Mouse (Mus musculus) frontal cortex, adult (tissue): Measurements from ENCODE around the gene Sh3tc1.

ENCODE experiments used
- ATAC-seq: cut with Nextera tagmentation; 2 replicates; pipeline ENCODE4 v1.9.2; 2017; ENCODE audit warnings: mild to moderate bottlenecking, moderate library complexity, mixed read lengths; ENCODE audit not compliant: low TSS enrichment

Sh3tc1 gene

GRCm38 (mm10) chr5:35685079-35685478 lies 54.7 kb downstream of the Sh3tc1 start:
- no peak for ATAC-seq

DNA sequence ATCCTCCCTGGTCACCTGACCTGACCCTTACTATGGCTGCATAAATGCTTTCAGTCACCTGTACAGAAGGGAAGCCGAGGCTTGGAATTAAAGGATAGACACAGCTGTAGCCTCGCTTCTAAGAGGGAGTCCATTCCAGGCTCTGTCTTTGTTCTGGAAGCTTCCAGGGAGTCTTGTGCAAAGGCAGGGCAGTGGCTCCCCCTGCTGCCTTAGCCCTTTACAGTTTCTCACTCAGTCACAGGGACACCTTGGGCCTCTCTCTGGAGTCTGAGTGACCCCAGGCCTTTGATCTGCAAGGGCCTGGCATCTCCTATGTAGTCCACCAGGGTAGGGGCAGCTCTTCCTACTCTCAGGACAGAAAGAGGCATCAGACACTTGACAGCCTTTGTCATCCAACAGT lies 58.8 kb downstream of the Sh3tc1 start:
- ATAC-seq, result 0 out of 2 replicates have a peak, but pooled peaks have one; percentile 28

DNA sequence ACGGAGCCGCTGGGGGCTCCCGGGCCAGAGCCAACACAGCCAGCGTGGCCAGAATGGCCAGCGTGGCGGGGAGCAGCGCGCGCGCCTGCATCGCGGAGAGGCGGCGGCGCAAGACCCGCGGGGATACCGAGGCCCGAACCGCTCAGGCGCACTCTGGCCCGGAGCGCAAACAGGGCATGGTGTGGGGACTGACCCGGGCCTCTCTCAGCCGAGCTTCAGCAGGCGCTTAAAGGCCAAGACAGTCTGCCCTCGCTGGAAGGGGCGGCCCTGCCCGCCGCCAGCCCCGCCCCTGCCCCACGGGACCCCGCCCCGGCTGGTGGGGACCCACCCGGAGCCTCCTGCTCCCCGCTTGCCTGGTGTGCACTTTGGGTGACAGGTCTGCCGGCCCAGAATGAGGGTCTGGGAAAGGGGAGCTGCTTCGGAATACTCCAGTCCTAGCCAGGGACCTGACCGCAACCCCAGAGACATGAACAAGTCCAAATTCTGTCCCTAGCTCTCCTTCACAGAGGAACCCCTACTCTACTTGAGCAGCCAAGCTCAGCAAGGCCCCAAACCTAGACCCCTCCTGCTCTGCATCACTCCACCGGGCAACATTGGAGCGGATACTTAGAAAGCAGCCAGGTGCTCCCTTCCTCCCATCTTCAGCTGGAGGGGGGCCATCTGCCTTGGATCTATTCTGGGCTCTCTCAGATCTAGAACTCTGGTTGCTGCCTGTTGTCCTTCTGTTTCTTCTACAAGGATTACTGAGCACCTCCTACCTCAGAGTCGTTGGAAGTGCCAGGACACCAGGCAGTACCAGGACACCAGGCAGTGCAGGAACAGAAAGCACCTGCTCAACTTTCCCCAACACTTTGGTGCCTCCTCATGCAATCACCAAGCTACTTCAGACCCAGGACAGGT lies 60.3 kb downstream of the Sh3tc1 start, which contains the start of gene Htra3:
Gene Htra3 (minus strand): TSS at position 527 of the 900 bp plus-strand sequence.
- ATAC-seq, result peak; percentile 86

GRCm38 (mm10) chr5:35676964-35677363 lies 62.8 kb downstream of the Sh3tc1 start:
- no peak for ATAC-seq

- ATAC-seq, result no peak
Observed at GRCm38 (mm10) chr5:35674081-35674555, 65.7 kb downstream of the Sh3tc1 start.

DNA sequence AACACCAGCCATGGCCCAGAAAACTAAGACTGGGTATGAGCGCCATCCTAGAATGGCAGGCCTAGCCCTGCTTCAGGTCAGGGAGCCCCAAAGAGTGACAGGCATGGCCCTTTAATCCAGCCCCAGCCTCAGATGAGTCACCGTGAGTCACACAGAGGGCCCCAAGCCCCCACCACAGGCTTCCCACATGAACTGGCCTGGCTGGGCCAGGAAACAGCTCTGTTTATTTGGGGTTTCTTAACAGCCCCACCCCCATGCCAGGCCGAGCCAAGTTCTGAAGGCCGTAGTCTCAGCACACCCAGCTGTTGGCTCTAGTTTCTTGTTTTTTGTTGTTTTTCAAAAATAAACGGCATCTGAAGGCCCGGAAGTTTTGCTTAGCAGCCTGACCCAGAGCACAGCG lies 66.7 kb downstream of the Sh3tc1 start:
- ATAC-seq, result no peak

DNA sequence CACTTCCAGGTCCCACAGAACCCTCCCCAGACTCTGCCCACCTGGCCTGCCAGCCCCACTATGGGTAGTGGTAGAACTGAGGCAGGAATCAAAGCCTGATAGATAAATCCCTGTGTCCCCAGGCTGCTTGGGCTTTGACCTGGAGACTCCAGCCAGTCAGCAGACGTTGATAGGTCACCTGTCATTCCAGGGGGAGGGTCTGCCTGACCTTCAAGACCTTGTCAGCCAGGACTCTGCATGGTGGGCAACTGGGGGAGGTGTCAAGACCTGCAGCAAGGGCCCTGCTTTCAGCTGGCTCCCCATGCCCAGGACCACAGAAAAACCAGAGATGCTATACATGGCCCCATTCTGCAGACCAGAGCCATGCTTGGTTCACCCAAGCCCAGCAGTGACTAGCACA lies 67.2 kb downstream of the Sh3tc1 start:
- ATAC-seq, result no peak

DNA sequence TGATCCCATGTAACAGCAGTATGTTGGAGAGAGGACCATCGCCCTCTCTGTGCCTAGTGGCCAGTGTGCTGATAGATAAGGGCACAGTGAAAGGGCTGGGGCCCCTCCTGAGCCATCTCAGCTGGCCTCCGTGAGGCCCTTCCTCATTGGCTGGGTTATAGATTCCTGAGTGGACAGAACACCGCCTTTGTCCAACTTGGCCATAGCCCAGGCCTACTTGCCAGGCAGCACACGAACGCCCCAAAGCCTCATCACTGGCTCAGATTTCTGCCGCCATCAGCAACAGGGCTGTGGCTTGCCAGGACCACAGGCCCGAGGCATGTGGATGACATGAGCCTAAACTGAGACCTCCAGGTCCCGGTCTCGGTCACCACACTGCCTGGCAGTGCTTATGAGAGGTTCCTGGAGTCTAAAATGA lies 68.3 kb downstream of the Sh3tc1 start:
- ATAC-seq, result peak; percentile 41; the same call in 1 of the 2 replicates

- ATAC-seq, result no peak
Observed at GRCm38 (mm10) chr5:35670412-35670801, 69.4 kb downstream of the Sh3tc1 start.

GRCm38 (mm10) chr5:35669747-35670411 lies 69.9 kb downstream of the Sh3tc1 start:
- ATAC-seq, result no peak

- ATAC-seq, result no peak
Observed at GRCm38 (mm10) chr5:35666152-35666551, 73.6 kb downstream of the Sh3tc1 start.

DNA sequence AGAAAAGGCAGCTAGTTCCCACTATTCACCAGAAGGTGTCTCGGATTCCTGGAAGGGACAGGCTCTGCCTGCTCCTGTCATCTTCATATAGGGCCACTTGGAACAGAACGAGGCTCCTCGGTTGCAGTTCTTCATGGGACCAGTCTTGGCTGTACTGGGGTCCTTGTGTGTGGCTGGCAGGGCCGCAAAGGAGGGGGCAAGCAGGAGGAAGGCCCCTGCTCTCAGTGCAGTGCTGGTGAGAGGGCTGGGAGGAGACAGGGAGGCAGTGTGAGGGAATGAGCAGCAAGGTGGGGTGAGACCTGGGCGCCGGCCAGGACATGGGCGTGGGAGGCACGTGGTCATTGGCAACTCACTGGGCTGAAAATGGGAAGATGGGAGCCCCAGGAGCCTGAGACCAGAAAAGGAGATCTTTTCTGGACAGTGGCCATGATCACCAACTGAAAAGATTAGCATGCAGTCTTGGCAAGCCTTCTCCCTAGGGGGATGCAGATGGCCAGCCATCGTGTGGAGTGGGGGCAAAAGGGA lies 77.7 kb downstream of the Sh3tc1 start:
- no peak for ATAC-seq

GRCm38 (mm10) chr5:35661210-35661609 lies 78.6 kb downstream of the Sh3tc1 start:
- ATAC-seq, result no peak

GRCm38 (mm10) chr5:35659503-35659902 lies 80.3 kb downstream of the Sh3tc1 start:
- no peak for ATAC-seq

- no peak for ATAC-seq
Observed at GRCm38 (mm10) chr5:35655753-35656485, 83.9 kb downstream of the Sh3tc1 start.

GRCm38 (mm10) chr5:35653743-35654395 lies 85.9 kb downstream of the Sh3tc1 start:
- no peak for ATAC-seq

DNA sequence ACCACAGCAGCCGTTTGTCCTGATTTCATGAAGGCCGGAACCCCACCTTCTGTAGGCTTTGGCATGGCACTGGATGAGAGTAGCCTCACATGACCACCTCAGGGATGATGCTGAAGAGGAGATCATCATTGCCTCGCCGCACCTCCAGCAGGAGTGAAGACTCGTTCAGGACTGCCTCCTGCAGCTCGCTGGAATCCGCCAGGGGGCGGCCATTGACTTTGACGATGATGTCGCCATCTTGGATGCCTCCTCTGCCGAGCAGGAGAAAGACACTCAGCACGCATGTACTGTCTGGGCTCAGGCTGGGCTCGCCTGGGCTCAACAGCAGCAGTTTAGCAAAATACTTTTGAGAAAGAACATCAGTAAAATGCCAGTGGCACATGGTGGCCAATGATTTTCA lies 86.9 kb downstream of the Sh3tc1 start:
- ATAC-seq, result no peak

- no peak for ATAC-seq
Observed at GRCm38 (mm10) chr5:35652319-35652718, 87.5 kb downstream of the Sh3tc1 start.

- ATAC-seq, result no peak
Observed at GRCm38 (mm10) chr5:35648230-35648629, 91.6 kb downstream of the Sh3tc1 start.

GRCm38 (mm10) chr5:35647562-35647961 lies 92.2 kb downstream of the Sh3tc1 start:
- ATAC-seq, result no peak
